Mouse (Mus musculus) ES-E14 (cell line): ENCODE results near the gene Dgkd. TPM values are rescaled to one million over a fixed set of nuclear protein-coding genes. Genes with fewer than 3 reads are reported as not detected.

Experiments used
- DNase-seq: peaks from one replicate; pipeline ENCODE4 v3.0.0-alpha.2; 2013; ENCODE audit warnings: low read depth, low spot score
- H3K27ac ChIP-seq: 2 replicates; pipeline ENCODE4 v1.5.1; 2012; ENCODE audit warnings: low read depth, mild to moderate bottlenecking, low read length, moderate library complexity, mixed read lengths; ENCODE audit not compliant: poor library complexity, insufficient read depth, severe bottlenecking
- H3K36me3 ChIP-seq: 2 replicates; pipeline ENCODE4 v1.6.1; 2012; ENCODE audit warnings: mild to moderate bottlenecking, low read length, moderate library complexity, mixed read lengths; ENCODE audit not compliant: control insufficient read depth, poor library complexity, insufficient read depth, severe bottlenecking
- H3K4me1 ChIP-seq, 2 experiments: fragments of 150-350 bp in 1 of 2; sonication (generic) in 1 of 2; 2 replicates each; pipeline ENCODE4 v1.6.1; 2012; ENCODE audit warnings: low read length in 2 of 2, mild to moderate bottlenecking in 1 of 2, mixed read lengths in 1 of 2; ENCODE audit not compliant: control insufficient read depth in 2 of 2, insufficient read depth in 2 of 2, poor library complexity in 1 of 2
- H3K4me3 ChIP-seq, 2 experiments: fragments of 150-350 bp in 1 of 2; sonication (generic) in 1 of 2; 2 replicates each; pipeline ENCODE4 v1.5.1; 2012; ENCODE audit warnings: low read length in 2 of 2, low read depth in 1 of 2, mild to moderate bottlenecking in 1 of 2, mixed read lengths in 1 of 2; ENCODE audit not compliant: insufficient read depth in 1 of 2, poor library complexity in 1 of 2, severe bottlenecking in 1 of 2
- H3K9ac ChIP-seq: 2 replicates; pipeline ENCODE4 v1.6.1; 2012; ENCODE audit warnings: low read depth, mild to moderate bottlenecking, low read length, mixed read lengths; ENCODE audit not compliant: poor library complexity, insufficient read depth, severe bottlenecking
- H3K9me3 ChIP-seq: fragments of 150-350 bp; sonication (generic); 2 replicates; pipeline ENCODE4 v1.6.1; 2012; ENCODE audit warnings: low read depth, mild to moderate bottlenecking, low read length; ENCODE audit not compliant: control insufficient read depth, insufficient read depth
- CHD2 ChIP-seq: IDR thresholded peaks from 2 replicates; pipeline ENCODE4 v1.6.1; 2014; ENCODE audit warnings: mild to moderate bottlenecking, low read depth, low read length, inconsistent platforms
- HCFC1 ChIP-seq: IDR thresholded peaks from 2 replicates; pipeline ENCODE4 v1.6.1; 2012; ENCODE audit warnings: low read length, inconsistent platforms, borderline replicate concordance; ENCODE audit not compliant: insufficient read depth
- MAFK ChIP-seq: IDR thresholded peaks from 2 replicates; pipeline ENCODE4 v1.6.1; 2014; ENCODE audit warnings: mild to moderate bottlenecking, low read depth, low read length, inconsistent platforms; ENCODE audit not compliant: insufficient read depth
- ZC3H11A ChIP-seq: IDR thresholded peaks from 2 replicates; pipeline ENCODE4 v1.6.1; 2012; ENCODE audit warnings: low read depth, mild to moderate bottlenecking, inconsistent platforms, low read length, borderline replicate concordance
- ZNF384 ChIP-seq: IDR thresholded peaks from 2 replicates; pipeline ENCODE4 v1.6.1; 2012; ENCODE audit warnings: low read depth, low read length, inconsistent platforms
- in situ Hi-C, 2 experiments: fragments of 600-800 bp; cut with MboI; formaldehyde crosslinking; loops; one replicate each; pipeline ENCODE4 v1.15.1; 2025; ENCODE audit warnings: low sequenced_read_pairs in 2 of 2, inconsistent platforms in 1 of 2; ENCODE audit not compliant: unreplicated experiment in 2 of 2
- total RNA-seq: library from RNA; depleted of rRNA; stranded (reverse); fragments of 300-350 nt; gene quantifications from 2 replicates; pipeline ENCODE4 v1.2.3, GENCODE M21; 2012; rRNA removed

The Dgkd gene
- total RNA-seq, result 37.4 and 45.1 TPM in 2 replicates

DNA sequence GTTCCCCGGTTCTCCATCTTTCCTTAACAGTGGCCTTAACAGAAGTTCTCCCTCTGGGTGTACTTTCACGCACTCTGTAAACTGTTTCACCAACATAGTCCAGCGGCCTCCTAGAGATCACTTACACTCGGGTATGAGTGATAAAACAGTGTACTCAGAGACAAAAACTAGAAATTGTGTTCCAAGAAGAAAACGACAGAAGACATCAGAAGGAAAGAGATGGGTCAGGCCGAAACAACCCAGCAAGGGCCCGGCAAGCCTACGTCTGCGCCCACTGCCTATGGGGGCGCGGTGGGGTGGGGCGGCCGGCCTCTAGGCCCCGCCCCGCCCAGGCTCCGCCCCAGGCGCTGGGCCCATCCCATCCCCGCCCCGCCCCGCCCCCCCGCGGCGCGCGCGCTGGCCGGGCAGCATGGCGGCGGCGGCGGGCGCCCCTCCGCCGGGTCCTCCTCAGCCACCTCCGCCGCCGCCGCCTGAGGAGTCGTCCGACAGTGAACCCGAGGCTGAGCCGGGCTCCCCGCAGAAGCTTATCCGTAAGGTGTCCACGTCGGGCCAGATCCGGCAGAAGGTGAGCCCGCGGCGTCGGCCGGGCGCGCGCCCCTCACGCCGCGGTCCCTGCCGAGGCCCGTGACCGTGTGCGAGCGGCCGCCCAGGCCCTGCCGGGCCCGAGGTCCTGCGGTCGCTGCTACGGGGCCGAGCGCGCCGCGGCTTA lies at the start of gene Dgkd:
Dgkd (plus strand) TSS at position 396 of the 709 bp plus-strand sequence.
- Histone ChIP-seq H3K9me3 (no peaks in the 10 kb centered on the region), H3K36me3 (no peaks in the 10 kb centered on the region), H3K9ac (peak within 1 kb of the TSS; percentile 96), H3K4me1 (peaks cover 0 to 9% of the 10 kb centered on the region in 2 experiments; a peak in 2 of 4 replicates), H3K4me3 (peak within 1 kb of the TSS; percentile 93 to 96), H3K27ac (no peak within 1 kb of the TSS)
- TF ChIP-seq HCFC1, result no peak
- TF ChIP-seq MAFK, result no peak
- TF ChIP-seq CHD2, result no peak
- no peak for TF ChIP-seq ZC3H11A
- no peak for TF ChIP-seq ZNF384
- in situ Hi-C loops, result no loop called here
- DNase-seq, result peak; percentile 42

GRCm38 (mm10) chr1:87803576-87803975 lies 49.5 kb upstream of the Dgkd start, which contains the start of gene Sag:
Gene Sag (plus strand): TSS chr1:87803680.
- no peak for DNase-seq
- Histone ChIP-seq H3K9ac (no peak within 1 kb of the TSS), H3K4me1 (no peaks in the 10 kb centered on the region), H3K27ac (no peak within 1 kb of the TSS; the same call in 1 of the 2 replicates), H3K9me3 (no peaks in the 10 kb centered on the region), H3K36me3 (no peaks in the 10 kb centered on the region), H3K4me3 (no peak within 1 kb of the TSS)
- no peak for TF ChIP-seq ZNF384
- no peak for TF ChIP-seq HCFC1
- TF ChIP-seq ZC3H11A, result no peak
- TF ChIP-seq CHD2, result no peak
- TF ChIP-seq MAFK, result no peak
- in situ Hi-C loops, result no loop called here

DNA sequence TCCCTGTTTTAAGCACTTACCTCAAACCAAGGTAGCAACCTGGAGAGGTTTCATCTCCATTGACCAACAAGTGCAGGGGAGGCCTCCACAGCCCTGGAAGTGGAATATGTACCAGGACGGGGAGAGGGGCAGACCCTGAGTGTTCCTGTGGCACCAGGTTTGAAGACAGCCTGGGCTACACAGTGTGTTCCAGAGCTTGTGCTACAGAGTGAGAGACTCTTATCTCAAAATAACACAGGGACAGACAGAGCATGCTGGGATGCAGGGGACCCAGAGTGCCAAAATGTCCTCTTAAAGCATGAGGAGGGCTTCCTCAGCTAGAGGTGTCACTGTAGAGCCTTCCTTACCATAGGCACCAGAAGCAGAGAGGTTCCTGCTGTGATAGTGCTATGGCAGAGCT lies 45.3 kb upstream of the Dgkd start:
- no peak overlapping the region for H3K9ac ChIP-seq
- no peaks in the 10 kb centered on the region for H3K4me1 ChIP-seq
- H3K36me3 ChIP-seq, result no peaks in the 10 kb centered on the region
- H3K4me3 ChIP-seq, result no peak overlapping the region
- DNase-seq, result no peak
- H3K9me3 ChIP-seq, result no peaks in the 10 kb centered on the region
- no peak overlapping the region for H3K27ac ChIP-seq
- in situ Hi-C loops, result no loop called here
- TF ChIP-seq ZNF384, result no peak
- TF ChIP-seq HCFC1, result no peak
- no peak for TF ChIP-seq ZC3H11A
- no peak for TF ChIP-seq MAFK
- TF ChIP-seq CHD2, result no peak

DNA sequence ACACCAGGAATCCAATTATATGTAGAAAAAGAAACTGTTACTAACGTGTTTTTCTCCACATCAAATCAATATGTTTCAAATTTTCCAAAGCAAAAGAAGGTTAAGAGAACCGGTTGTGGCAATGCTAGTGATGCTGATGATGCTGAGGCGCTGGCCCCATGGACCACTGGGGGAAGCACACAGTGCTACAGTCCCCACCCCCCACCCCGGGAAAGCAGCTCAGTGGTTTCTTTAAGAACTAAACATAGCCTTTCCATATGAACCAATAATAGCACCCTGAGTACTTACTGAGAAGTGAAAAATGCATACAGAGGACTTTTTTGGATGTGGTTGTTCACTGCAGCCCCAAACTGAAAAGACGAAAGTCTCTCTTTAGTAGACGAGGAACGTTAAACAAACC lies 41.7 kb upstream of the Dgkd start:
- in situ Hi-C loops, result no loop called here
- Histone ChIP-seq H3K36me3 (no peaks in the 10 kb centered on the region), H3K27ac (no peak overlapping the region), H3K4me1 (no peaks in the 10 kb centered on the region), H3K9ac (no peak overlapping the region), H3K4me3 (no peak overlapping the region), H3K9me3 (no peaks in the 10 kb centered on the region)
- TF ChIP-seq MAFK (no peak), ZC3H11A (no peak), ZNF384 (no peak), CHD2 (no peak), HCFC1 (no peak)
- no peak for DNase-seq
